Mouse (Mus musculus) bone marrow, adult 2 months (tissue): Measurements from ENCODE around the gene 4931429L15Rik. TPM values are rescaled to one million over a fixed set of nuclear protein-coding genes. Genes with fewer than 3 reads are reported as not detected.

ENCODE experiments used
- H3K27ac ChIP-seq: fragments of 200-500 bp; 2 replicates; pipeline ENCODE4 v1.5.1; 2012; ENCODE audit warnings: low read depth, mild to moderate bottlenecking, control low read depth, inconsistent platforms, low read length; ENCODE audit not compliant: control insufficient read depth, poor library complexity, insufficient read depth
- H3K4me1 ChIP-seq: fragments of 200-500 bp; 2 replicates; pipeline ENCODE4 v1.6.1; 2011; ENCODE audit warnings: low read length; ENCODE audit not compliant: control insufficient read depth, insufficient read depth
- H3K4me3 ChIP-seq: fragments of 200-500 bp; replicated peaks from 2 replicates; pipeline ENCODE3; 2011; ENCODE audit warnings: mild to moderate bottlenecking, low read depth, low read length, control low read depth; ENCODE audit not compliant: control insufficient read depth
- CTCF ChIP-seq: fragments of 200-500 bp; IDR thresholded peaks from 2 replicates; pipeline ENCODE4 v1.5.1; 2011; ENCODE audit warnings: low read length, control low read depth; ENCODE audit not compliant: control insufficient read depth, insufficient read depth
- POLR2A ChIP-seq: fragments of 200-500 bp; IDR thresholded peaks from 2 replicates; pipeline ENCODE4 v1.6.1; 2011; ENCODE audit warnings: low read depth, mild to moderate bottlenecking, control low read depth, low read length, borderline replicate concordance; ENCODE audit not compliant: control insufficient read depth
- WGBS: fragments of 180-500 bp; shearing (Covaris S2); methylation state at CpG from one replicate; pipeline ENCODE4 v1.1.7; 2018; 5-methylcytosine and 5-hydroxymethylcytosine counted together
- polyA plus RNA-seq: library from polyadenylated mRNA; stranded (reverse); fragments of >200 nt; gene quantifications from 2 replicates; pipeline ENCODE4 v1.2.4, GENCODE M21; 2011; ENCODE audit warnings: low replicate concordance; ENCODE audit not compliant: missing spikeins, insufficient read depth, insufficient read length

Gene 4931429L15Rik
- polyA plus RNA-seq, 1 experiment, result not detected

DNA sequence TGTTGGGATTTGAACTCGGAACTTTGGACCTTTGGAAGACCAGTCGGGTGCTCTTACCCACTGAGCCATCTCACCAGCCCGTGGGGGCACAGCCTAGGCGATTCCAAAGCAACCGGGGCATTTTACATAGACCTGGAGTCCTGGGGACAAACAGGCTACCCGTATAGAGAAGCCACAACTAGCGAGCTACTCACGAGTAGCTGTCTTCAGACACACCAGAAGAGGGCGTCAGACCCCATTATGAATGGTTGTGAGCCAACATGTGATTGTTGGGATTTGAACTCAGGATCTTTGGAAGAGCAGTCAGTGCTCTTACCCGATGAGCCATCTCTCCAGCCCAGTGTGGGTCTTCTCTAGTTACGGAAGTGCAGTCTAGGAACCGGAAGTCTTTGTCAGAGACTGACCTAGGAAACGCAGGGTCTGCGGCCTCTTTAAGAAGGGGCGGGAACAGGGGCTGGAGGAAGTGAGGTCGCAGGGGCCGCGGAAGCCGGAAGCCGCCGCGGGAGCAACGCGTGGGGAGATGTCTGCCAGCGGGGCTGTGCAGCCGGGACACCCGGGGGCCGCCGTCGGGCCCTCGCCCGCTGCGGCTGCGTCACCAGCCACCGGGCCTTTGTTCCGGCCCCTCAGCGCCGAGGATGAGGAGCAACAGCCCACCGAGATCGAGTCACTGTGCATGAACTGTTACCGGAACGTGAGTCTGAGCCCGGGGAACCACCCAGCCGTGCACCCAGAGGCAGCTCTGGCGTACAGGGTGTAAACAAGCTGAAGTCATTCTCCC lies 46.9 kb downstream of the 4931429L15Rik start, which contains the start of gene Zpr1:
Gene Zpr1 (plus strand): TSS at position 388 of the 778 bp plus-strand sequence.
- 3% methylated on average over 45 of the region's 45 CpGs for WGBS
- H3K4me1 ChIP-seq, result peaks cover 2% of the 10 kb centered on the region; the same call in 1 of the 2 replicates
- peak within 1 kb of the TSS; percentile 89 for H3K4me3 ChIP-seq
- TF ChIP-seq CTCF (no peak), POLR2A (peak; percentile 66; the same call in 1 of the 2 replicates)
- peak within 1 kb of the TSS; percentile 55 for H3K27ac ChIP-seq

DNA sequence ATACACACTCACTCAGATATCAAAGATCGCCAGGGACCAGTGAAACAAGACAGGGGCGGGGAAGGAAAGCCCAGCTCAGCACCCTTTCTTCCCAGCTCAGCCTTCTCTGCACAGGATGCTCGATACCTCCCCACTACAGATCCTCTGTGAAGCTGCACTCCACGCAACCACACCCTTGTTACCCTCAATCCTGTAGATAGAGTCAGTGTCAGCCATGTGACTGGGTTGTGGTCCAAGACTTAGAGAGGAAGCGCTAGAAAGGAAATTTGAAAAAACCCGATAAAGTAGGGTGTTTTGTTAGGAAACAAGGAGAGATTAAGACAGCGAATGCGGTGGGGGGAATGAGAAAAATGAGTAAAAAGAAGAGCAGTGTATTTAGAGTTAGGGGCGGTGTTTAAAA lies 47.7 kb downstream of the 4931429L15Rik start:
- 36% methylated on average over 9 of the region's 9 CpGs for WGBS
- Histone ChIP-seq H3K4me1 (peaks cover 2% of the 10 kb centered on the region; the same call in 1 of the 2 replicates), H3K27ac (no peak overlapping the region), H3K4me3 (peak overlapping the region; percentile 36)
- TF ChIP-seq CTCF, result no peak
- no peak for TF ChIP-seq POLR2A

DNA sequence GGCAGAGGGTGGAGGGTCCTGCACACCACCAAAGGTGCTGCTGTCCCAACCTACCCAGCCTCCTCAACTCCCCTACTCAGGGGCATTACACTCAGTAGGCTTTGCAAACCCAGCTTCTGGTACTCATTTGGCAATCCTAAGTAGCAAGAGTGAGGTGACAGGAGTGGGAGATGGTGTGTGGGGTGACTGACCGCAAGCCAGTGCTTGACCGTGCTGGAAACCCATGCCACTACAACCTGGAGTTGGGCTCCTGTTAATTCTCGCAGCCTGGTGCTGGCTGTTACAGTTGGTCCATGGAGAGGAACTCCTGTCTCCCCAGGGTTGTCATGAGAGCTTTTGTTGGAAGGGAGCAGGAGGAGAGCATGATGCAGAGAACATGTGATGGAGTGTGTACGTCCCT lies 49.0 kb downstream of the 4931429L15Rik start:
- Histone ChIP-seq H3K27ac (no peak overlapping the region), H3K4me3 (no peak overlapping the region), H3K4me1 (peaks cover 2% of the 10 kb centered on the region; the same call in 1 of the 2 replicates)
- 81% methylated on average over 4 of the region's 4 CpGs for WGBS
- TF ChIP-seq POLR2A, result no peak
- no peak for TF ChIP-seq CTCF

DNA sequence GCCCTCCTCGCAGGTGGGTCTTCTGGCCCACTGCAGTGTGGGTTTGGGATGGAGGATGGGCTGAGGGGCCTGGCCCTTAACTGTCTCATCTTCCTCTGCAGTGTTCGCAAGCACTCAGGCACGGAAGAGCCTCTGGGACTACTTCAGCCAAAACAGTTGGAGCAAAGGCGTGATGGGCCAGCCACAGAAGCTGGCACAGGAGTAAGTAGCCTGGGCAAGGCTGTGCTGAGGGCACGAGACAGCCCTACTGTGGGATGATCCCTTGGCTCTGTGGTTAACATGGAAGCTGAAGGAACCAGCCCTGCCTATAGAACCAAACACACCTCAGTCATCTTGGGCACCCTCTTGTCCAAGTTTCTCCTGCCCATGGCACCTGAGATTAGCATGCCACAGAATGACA lies 50.7 kb downstream of the 4931429L15Rik start:
- Histone ChIP-seq H3K4me1 (peaks cover 1% of the 10 kb centered on the region; the same call in 1 of the 2 replicates), H3K27ac (no peak overlapping the region), H3K4me3 (no peak overlapping the region)
- WGBS, result 71% methylated on average over 5 of the region's 5 CpGs
- no peak for TF ChIP-seq CTCF
- no peak for TF ChIP-seq POLR2A

DNA sequence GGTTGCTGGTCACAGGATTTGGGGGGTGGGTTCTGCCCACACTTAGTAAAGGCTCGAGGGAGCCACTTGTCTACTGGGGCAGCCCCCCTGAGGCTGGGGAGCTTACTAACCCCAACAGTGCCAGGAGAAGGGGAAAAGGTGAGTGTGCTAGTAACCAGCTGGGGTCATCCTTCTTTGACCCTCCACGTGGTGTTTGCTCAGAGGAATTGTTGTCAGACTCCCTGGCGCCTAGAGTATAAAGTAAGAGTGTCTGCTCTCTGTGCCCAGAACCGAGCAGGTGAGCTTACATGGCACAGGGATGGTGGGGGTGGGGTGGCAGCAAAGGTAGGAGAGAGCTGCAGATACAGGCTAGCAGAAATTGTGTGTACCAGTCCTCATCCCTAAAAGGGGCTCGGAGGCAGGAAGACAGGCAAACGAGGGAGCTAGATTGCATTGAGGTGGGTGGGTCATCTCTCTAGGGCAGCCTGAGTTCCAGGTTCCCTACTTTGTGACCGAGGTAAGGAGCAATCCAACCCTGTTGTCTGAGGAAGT lies 51.4 kb downstream of the 4931429L15Rik start, which contains the start of gene Apoa5:
Gene Apoa5 (plus strand): TSS at position 291 of the 531 bp plus-strand sequence.
- 55% methylated on average over 7 of the region's 7 CpGs for WGBS
- Histone ChIP-seq H3K4me3 (no peak within 1 kb of the TSS), H3K4me1 (no peaks in the 10 kb centered on the region; the same call in 1 of the 2 replicates), H3K27ac (no peak within 1 kb of the TSS)
- TF ChIP-seq POLR2A (no peak), CTCF (no peak)

DNA sequence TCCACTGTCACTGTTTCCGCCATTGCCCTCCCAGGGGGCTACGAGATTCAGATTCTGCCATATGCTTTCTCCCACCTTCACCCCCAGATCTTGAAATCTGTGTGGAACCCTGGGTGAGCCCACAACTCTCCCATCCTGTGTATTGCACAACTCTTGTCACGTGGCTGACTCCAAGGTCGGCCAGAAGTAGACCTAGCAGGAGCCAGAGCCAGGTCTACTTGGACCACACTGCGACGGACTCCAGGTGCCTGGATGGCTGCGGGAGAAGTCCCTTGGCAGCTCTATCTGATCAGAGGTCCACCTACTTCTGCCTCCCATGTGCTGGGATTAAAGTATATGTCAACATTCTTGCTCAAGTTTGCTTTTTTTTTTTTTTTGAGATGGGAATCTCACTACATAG lies 58.7 kb downstream of the 4931429L15Rik start:
- Histone ChIP-seq H3K27ac (no peak overlapping the region), H3K4me3 (no peak overlapping the region), H3K4me1 (peaks cover 2% of the 10 kb centered on the region; the same call in 1 of the 2 replicates)
- TF ChIP-seq POLR2A (no peak), CTCF (no peak)
- 63% methylated on average over 7 of the region's 7 CpGs for WGBS

DNA sequence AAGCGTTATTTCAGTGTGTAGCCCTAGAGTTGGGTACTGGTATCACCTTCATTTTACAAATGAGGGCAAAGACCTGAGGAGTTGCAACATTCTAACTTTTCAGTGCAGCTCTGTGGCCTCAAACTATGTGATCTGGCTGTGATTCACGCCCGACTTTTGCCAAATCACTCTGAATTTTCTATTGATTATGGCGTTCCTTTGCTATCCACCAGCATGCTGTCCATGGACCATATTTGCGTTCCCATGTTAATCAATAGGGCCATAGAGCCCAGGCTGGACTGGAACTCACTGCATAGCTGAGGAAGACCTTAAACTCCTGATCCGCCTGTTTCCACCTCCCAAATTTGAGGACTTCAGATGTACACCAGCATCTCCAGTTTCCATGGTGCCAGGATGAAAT lies 60.7 kb downstream of the 4931429L15Rik start:
- WGBS, result 84% methylated on average over 6 of the region's 6 CpGs
- Histone ChIP-seq H3K4me3 (no peak overlapping the region), H3K4me1 (peaks cover 2% of the 10 kb centered on the region; the same call in 1 of the 2 replicates), H3K27ac (no peak overlapping the region)
- TF ChIP-seq CTCF, result no peak
- TF ChIP-seq POLR2A, result no peak

DNA sequence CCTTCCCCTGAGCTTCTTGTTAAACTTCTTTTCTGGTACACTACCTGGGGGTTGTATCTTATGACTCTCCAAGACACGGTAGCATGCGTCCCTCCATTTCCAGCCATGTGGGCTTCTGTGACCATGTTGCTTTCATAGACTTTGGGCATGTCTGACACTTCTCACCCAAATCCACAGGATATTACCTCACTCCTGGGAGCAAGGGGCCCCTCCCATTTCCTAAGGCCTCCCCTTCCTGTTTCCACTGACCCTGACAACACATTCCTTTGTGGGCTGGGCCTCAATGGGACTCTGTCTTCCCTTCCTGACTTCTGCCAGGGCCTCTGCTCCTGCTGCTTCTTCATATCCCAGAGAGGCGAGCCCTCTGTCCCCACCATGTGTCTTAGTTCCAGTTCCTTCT lies 62.2 kb downstream of the 4931429L15Rik start:
- Histone ChIP-seq H3K4me3 (no peak overlapping the region), H3K27ac (no peak overlapping the region; the same call in 1 of the 2 replicates), H3K4me1 (peaks cover 2% of the 10 kb centered on the region; the same call in 1 of the 2 replicates)
- WGBS, result 65% methylated on average over 3 of the region's 3 CpGs
- TF ChIP-seq POLR2A (no peak), CTCF (no peak)
